Comparison of ENCODE assay signal across 8 mouse cellular contexts in the genomic region with DNA sequence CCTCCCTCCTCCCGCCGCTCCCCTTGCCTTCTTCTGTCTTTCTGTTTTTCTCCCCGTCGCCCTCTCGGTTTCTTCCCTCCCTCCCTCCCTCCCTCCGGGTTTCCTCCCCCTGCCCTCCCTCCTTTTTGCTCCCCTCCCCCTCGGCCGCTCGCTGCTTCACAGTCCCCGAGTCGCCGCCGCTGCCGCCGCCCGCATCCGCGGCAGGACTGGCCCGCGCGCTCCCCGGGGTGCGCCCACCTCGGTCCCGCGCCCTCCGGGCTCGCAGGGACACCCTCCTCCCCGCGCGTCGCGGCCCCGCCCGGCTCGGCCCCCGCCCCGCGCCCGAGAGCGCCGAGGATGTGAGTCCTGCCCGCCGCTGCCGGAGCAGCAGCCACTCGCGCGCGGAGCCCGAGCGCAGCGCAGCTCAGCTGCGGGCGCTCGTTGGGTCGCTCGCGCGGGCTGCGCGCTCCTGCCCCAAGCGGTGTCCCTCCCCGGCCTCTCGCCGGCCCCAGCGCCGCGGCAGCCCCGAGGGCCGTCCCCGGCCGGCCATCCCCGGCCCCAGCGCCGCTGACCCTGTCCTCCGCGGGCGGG. TPM values are rescaled to one million over a fixed set of nuclear protein-coding genes. Genes with fewer than 3 reads are reported as not detected.
DNase-seq lines count a peak whose midpoint lies in the region; ATAC-seq lines count a peak whose summit lies in the region.

No protein-coding gene starts in this region.

- no peaks in the 10 kb centered on the region for H3K27me3 ChIP-seq in intestine, embryonic 15.5 days (replicated peaks)
- H3K27me3 ChIP-seq in limb, embryonic 10.5 days (ENCODE audit: low read depth, poor library complexity, severe bottlenecking), result peaks cover 91% of the 10 kb centered on the region
- H3K27me3 ChIP-seq in midbrain, embryonic 15.5 days (replicated peaks), result no peaks in the 10 kb centered on the region

- peak overlapping the region; percentile 83 for H3K4me3 ChIP-seq in intestine, embryonic 15.5 days (replicated peaks)
- peak overlapping the region; percentile 90 for H3K4me3 ChIP-seq in limb, embryonic 10.5 days
- H3K4me3 ChIP-seq in midbrain, embryonic 15.5 days, result peak overlapping the region; percentile 89

- WGBS in intestine, embryonic 15.5 days, result 1% methylated on average over 72 of the region's 78 CpGs
- WGBS in limb, embryonic 10.5 days, result under 1% methylated on average over 74 of the region's 78 CpGs
- under 1% methylated on average over 61 of the region's 78 CpGs for WGBS in midbrain, embryonic 15.5 days

- peak overlapping the region; percentile 92 for H3K27ac ChIP-seq in intestine, embryonic 15.5 days
- peak overlapping the region; percentile 89 for H3K27ac ChIP-seq in limb, embryonic 10.5 days
- H3K27ac ChIP-seq in midbrain, embryonic 15.5 days, result peak overlapping the region; percentile 96

- no peaks in the 10 kb centered on the region for H3K36me3 ChIP-seq in intestine, embryonic 15.5 days
- no peaks in the 10 kb centered on the region for H3K36me3 ChIP-seq in limb, embryonic 10.5 days
- H3K36me3 ChIP-seq in midbrain, embryonic 15.5 days (replicated peaks), result no peaks in the 10 kb centered on the region

- peaks cover 33% of the 10 kb centered on the region for H3K4me1 ChIP-seq in intestine, embryonic 15.5 days (replicated peaks)
- H3K4me1 ChIP-seq in limb, embryonic 10.5 days, result peaks cover 42% of the 10 kb centered on the region
- H3K4me1 ChIP-seq in midbrain, embryonic 15.5 days, result peaks cover 53% of the 10 kb centered on the region

- intact Hi-C loops in gastrocnemius, postnatal 14 days (cut with DNase I; ENCODE audit: low total_unique reads), result no loop called here

- H3K9ac ChIP-seq in intestine, embryonic 15.5 days, result peak overlapping the region; percentile 89
- H3K9ac ChIP-seq in midbrain, embryonic 15.5 days, result peak overlapping the region; percentile 93

- no peaks in the 10 kb centered on the region for H3K9me3 ChIP-seq in intestine, embryonic 15.5 days
- no peaks in the 10 kb centered on the region for H3K9me3 ChIP-seq in limb, embryonic 10.5 days (replicated peaks)
- no peaks in the 10 kb centered on the region for H3K9me3 ChIP-seq in midbrain, embryonic 15.5 days

- H3K4me2 ChIP-seq in intestine, embryonic 15.5 days (replicated peaks), result peak overlapping the region; percentile 83
- H3K4me2 ChIP-seq in midbrain, embryonic 15.5 days, result peak overlapping the region; percentile 95

- DNase-seq in ovary, adult 18-20 months (ENCODE audit: low spot score), result peak; percentile 33
- no peak for DNase-seq in ovary, postnatal 14 days (ENCODE audit: low spot score)
- peak; percentile 60 to 72 for DNase-seq in cerebellum, postnatal 36 days
- peak; percentile 65 for DNase-seq in gastrocnemius, postnatal 14 days
- DNase-seq in limb, embryonic 10.5 days (ENCODE audit: low spot score), result peak; percentile 78
- peak; percentile 70 for DNase-seq in testis, postnatal 10 days (ENCODE audit: low spot score)

- ATAC-seq in intestine, embryonic 15.5 days, result peak; percentile 37
- ATAC-seq in midbrain, embryonic 15.5 days (replicated peaks), result peak; percentile 56

RNA-seq across cellular contexts. Expression of a gene that starts 0.5 kb away (rescaled TPM):
- 1 to 10 TPM; 4.4 to 4.6 TPM for total RNA-seq in gastrocnemius, postnatal 14 days (2021)
- 4.8 and 5.5 TPM in 2 replicates for polyA plus RNA-seq in intestine, embryonic 15.5 days (2015; fragmentation: Nextera tagmentation; extraction: Ambion mirVana)
- 0.55 and 0.60 TPM in 2 replicates for polyA plus RNA-seq in limb, embryonic 10.5 days (2016; fragmentation: Nextera tagmentation; extraction: Ambion mirVana)
- polyA plus RNA-seq in midbrain, embryonic 15.5 days (2015; fragmentation: Nextera tagmentation; extraction: Ambion mirVana), result 14.8 and 15.7 TPM in 2 replicates

RNA-seq across cellular contexts. Expression of a gene that starts 20.2 kb away (rescaled TPM):
- total RNA-seq in gastrocnemius, postnatal 14 days (2021), result 10 to 100 TPM; 31.1 to 34.2 TPM
- polyA plus RNA-seq in intestine, embryonic 15.5 days (2015; fragmentation: Nextera tagmentation; extraction: Ambion mirVana), result 24.9 and 25.7 TPM in 2 replicates
- polyA plus RNA-seq in limb, embryonic 10.5 days (2016; fragmentation: Nextera tagmentation; extraction: Ambion mirVana), result 20.7 and 21.9 TPM in 2 replicates
- polyA plus RNA-seq in midbrain, embryonic 15.5 days (2015; fragmentation: Nextera tagmentation; extraction: Ambion mirVana), result 18.5 and 21.5 TPM in 2 replicates

RNA-seq across cellular contexts. Expression of a gene that starts 58.3 kb away (rescaled TPM):
- total RNA-seq in gastrocnemius, postnatal 14 days (2021), result under 1 TPM in 1 of 2 experiments, not detected in 1; 0.08 TPM
- 0.05 TPM in 1 of 2 replicates, not detected in the other for polyA plus RNA-seq in intestine, embryonic 15.5 days (2015; fragmentation: Nextera tagmentation; extraction: Ambion mirVana)
- polyA plus RNA-seq in limb, embryonic 10.5 days (2016; fragmentation: Nextera tagmentation; extraction: Ambion mirVana), result not detected in 2 replicates
- 9.1 and 11.1 TPM in 2 replicates for polyA plus RNA-seq in midbrain, embryonic 15.5 days (2015; fragmentation: Nextera tagmentation; extraction: Ambion mirVana)
